ENCODE assay signal across 17 mouse cellular contexts in genomic region chr16:22877660-22878390, GRCm38 (mm10). TPM values are rescaled to one million over a fixed set of nuclear protein-coding genes. Genes with fewer than 3 reads are reported as not detected.
DNase-seq lines count a peak whose midpoint lies in the region; ATAC-seq and TF ChIP-seq lines count a peak whose summit lies in the region.
"Had no signal": no experiment of that assay in that cellular context is flagged by ENCODE, and none has a peak within 500 bp of the region (broad histone marks: within the 10 kb centered on the region; RNA-seq: fewer than 3 reads in every experiment).

No protein-coding gene starts in this region.

- TF ChIP-seq EP300 in liver, postnatal 0 days (IDR thresholded peaks at IDR 0.05; ENCODE audit: low read depth): no peak

- no peaks in the 10 kb centered on the region for H3K9me3 ChIP-seq in forebrain, embryonic 14.5 days (replicated peaks; ENCODE audit: control insufficient read depth, low read length)
- no peaks in the 10 kb centered on the region for H3K9me3 ChIP-seq in forebrain, embryonic 10.5 days
- H3K9me3 ChIP-seq in liver, postnatal 0 days (ENCODE audit: low read length): no peaks in the 10 kb centered on the region
- no peaks in the 10 kb centered on the region for H3K9me3 ChIP-seq in liver, embryonic 11.5 days (ENCODE audit: control insufficient read depth, low read length)
- H3K9me3 ChIP-seq: G1E; heart, embryonic 15.5 days; hindbrain, embryonic 15.5 days; limb, embryonic 10.5 days; midbrain, embryonic 12.5 days had no signal

- TF ChIP-seq CTCF in liver, postnatal 0 days (IDR thresholded peaks at IDR 0.05; ENCODE audit: low read depth): no peak

- no peak overlapping the region for H3K4me2 ChIP-seq in forebrain, embryonic 14.5 days (ENCODE audit: low read length)
- no peak overlapping the region for H3K4me2 ChIP-seq in liver, postnatal 0 days (ENCODE audit: low read depth, low read length)
- H3K4me2 ChIP-seq in liver, embryonic 11.5 days: no peak overlapping the region
- H3K4me2 ChIP-seq: heart, embryonic 15.5 days; hindbrain, embryonic 15.5 days; midbrain, embryonic 12.5 days had no signal

- H3K27ac ChIP-seq in forebrain, embryonic 14.5 days (ENCODE audit: low read depth, low read length): no peak overlapping the region
- H3K27ac ChIP-seq in forebrain, embryonic 10.5 days: no peak overlapping the region
- H3K27ac ChIP-seq in liver, postnatal 0 days (ENCODE audit: low read depth): peak overlapping the region; percentile 41
- H3K27ac ChIP-seq in liver, embryonic 11.5 days (ENCODE audit: low read depth, low read length): no peak overlapping the region
- H3K27ac ChIP-seq: heart, embryonic 15.5 days; hindbrain, embryonic 15.5 days; limb, embryonic 10.5 days; midbrain, embryonic 12.5 days had no signal

- H3K4me1 ChIP-seq in forebrain, embryonic 14.5 days (ENCODE audit: control insufficient read depth, insufficient read depth, low read length): no peaks in the 10 kb centered on the region
- H3K4me1 ChIP-seq in forebrain, embryonic 10.5 days: peaks cover 25% of the 10 kb centered on the region
- H3K4me1 ChIP-seq in liver, postnatal 0 days (ENCODE audit: insufficient read depth): peaks cover 25% of the 10 kb centered on the region
- H3K4me1 ChIP-seq in liver, embryonic 11.5 days (replicated peaks; ENCODE audit: control insufficient read depth, insufficient read depth, low read length): peaks cover 11% of the 10 kb centered on the region
- H3K4me1 ChIP-seq: hindbrain, embryonic 15.5 days had no signal

- H3K9ac ChIP-seq in forebrain, embryonic 14.5 days (ENCODE audit: low read length): no peak overlapping the region
- no peak overlapping the region for H3K9ac ChIP-seq in liver, postnatal 0 days (replicated peaks)
- H3K9ac ChIP-seq in liver, embryonic 11.5 days (ENCODE audit: low read depth, low read length): no peak overlapping the region
- H3K9ac ChIP-seq: heart, embryonic 15.5 days; hindbrain, embryonic 15.5 days; midbrain, embryonic 12.5 days had no signal

- 77% methylated on average over 11 of the region's 11 CpGs for WGBS in forebrain, embryonic 14.5 days
- 85% methylated on average over 11 of the region's 11 CpGs for WGBS in forebrain, embryonic 10.5 days
- 76% methylated on average over 11 of the region's 11 CpGs for WGBS in liver, postnatal 0 days (ENCODE audit: insufficient replicate concordance)
- WGBS in liver, embryonic 11.5 days: 78% methylated on average over 11 of the region's 11 CpGs

- H3K36me3 ChIP-seq in forebrain, embryonic 14.5 days (ENCODE audit: control insufficient read depth, insufficient read depth, low read length): peaks cover 9% of the 10 kb centered on the region
- peaks cover 9% of the 10 kb centered on the region for H3K36me3 ChIP-seq in forebrain, embryonic 10.5 days (replicated peaks)
- peaks cover 9% of the 10 kb centered on the region; the same call in 1 of the 2 replicates for H3K36me3 ChIP-seq in liver, postnatal 0 days (replicated peaks; ENCODE audit: insufficient read depth, low read length)
- 0 out of 2 replicates have a peak, but pooled peaks cover 2% of the 10 kb centered on the region for H3K36me3 ChIP-seq in liver, embryonic 11.5 days (ENCODE audit: control insufficient read depth, insufficient read depth, low read length)

- peak; percentile 54 for DNase-seq in forebrain, embryonic 14.5 days (ENCODE audit: low spot score)
- no peak for DNase-seq in forebrain, embryonic 10.5 days (ENCODE audit: extremely low spot score, low spot score)
- no peak for DNase-seq in liver, postnatal 0 days
- DNase-seq in liver, embryonic 11.5 days (ENCODE audit: low spot score): no peak
- peak; percentile 17 for DNase-seq in cerebellum, adult 9-10 months
- peak; percentile 8 to 19 for DNase-seq in layer of hippocampus, postnatal 36 days
- DNase-seq in adipocyte (ENCODE audit: low spot score): no peak
- DNase-seq: kidney, adult 18-20 months; lung, postnatal 4 days had no signal

- no peak for ATAC-seq in forebrain, embryonic 14.5 days
- ATAC-seq in liver, postnatal 0 days: no peak
- no peak for ATAC-seq in liver, embryonic 11.5 days (replicated peaks; ENCODE audit: low FRiP score)
- ATAC-seq in erythroblast, adult 5-6 weeks (replicated peaks; ENCODE audit: low FRiP score, poor library complexity, severe bottlenecking): no peak

- H3K4me3 ChIP-seq in forebrain, embryonic 14.5 days (ENCODE audit: low read depth, low read length): no peak overlapping the region
- H3K4me3 ChIP-seq in forebrain, embryonic 10.5 days: no peak overlapping the region
- no peak overlapping the region for H3K4me3 ChIP-seq in liver, postnatal 0 days (ENCODE audit: low read depth, low read length)
- H3K4me3 ChIP-seq in liver, embryonic 11.5 days (ENCODE audit: low read depth, low read length): no peak overlapping the region
- H3K4me3 ChIP-seq: erythroblast, embryonic 14.5 days; heart, embryonic 15.5 days; hindbrain, embryonic 15.5 days; limb, embryonic 10.5 days; midbrain, embryonic 12.5 days had no signal

- H3K27me3 ChIP-seq in forebrain, embryonic 14.5 days (replicated peaks; ENCODE audit: control insufficient read depth, insufficient read depth, low read length): no peaks in the 10 kb centered on the region
- H3K27me3 ChIP-seq in forebrain, embryonic 10.5 days (ENCODE audit: poor library complexity, severe bottlenecking): peaks cover 16% of the 10 kb centered on the region
- H3K27me3 ChIP-seq in liver, postnatal 0 days (ENCODE audit: insufficient read depth, low read length): no peaks in the 10 kb centered on the region
- H3K27me3 ChIP-seq in liver, embryonic 11.5 days (replicated peaks; ENCODE audit: control insufficient read depth, insufficient read depth, low read length): no peaks in the 10 kb centered on the region
- H3K27me3 ChIP-seq: heart, embryonic 15.5 days; hindbrain, embryonic 15.5 days; midbrain, embryonic 12.5 days had no signal

RNA-seq across cellular contexts. Expression of gene Ahsg, which starts 13.3 kb away (rescaled TPM):
- not detected in 2 replicates for polyA plus RNA-seq in forebrain, embryonic 14.5 days (2014; fragmentation: Nextera tagmentation; extraction: Ambion mirVana)
- polyA plus RNA-seq in forebrain, embryonic 10.5 days (2016; fragmentation: Nextera tagmentation; extraction: Ambion mirVana): not detected in 2 replicates
- 25,564 and 27,060 TPM in 2 replicates for polyA plus RNA-seq in liver, postnatal 0 days (2015; fragmentation: Nextera tagmentation; extraction: Ambion mirVana)
- 79.0 and 82.8 TPM in 2 replicates for polyA plus RNA-seq in liver, embryonic 11.5 days (2014; fragmentation: Nextera tagmentation; extraction: Ambion mirVana)
- total RNA-seq in layer of hippocampus, postnatal 36 days (2021): not detected
- not detected in 2 replicates for total RNA-seq in erythroblast, adult 5-6 weeks (2015; ENCODE audit: low replicate concordance)
- not detected in 2 replicates for total RNA-seq in erythroblast, adult 5-6 weeks (2017; ENCODE audit: low replicate concordance)
- polyA plus RNA-seq: limb, embryonic 10.5 days; midbrain, embryonic 12.5 days; small intestine, adult 2 months had no signal

RNA-seq across cellular contexts. Expression of gene Dnajb11, which starts 20.2 kb away (rescaled TPM):
- polyA plus RNA-seq in forebrain, embryonic 14.5 days (2014; fragmentation: Nextera tagmentation; extraction: Ambion mirVana): 72.7 and 81.1 TPM in 2 replicates
- 92.2 and 93.8 TPM in 2 replicates for polyA plus RNA-seq in forebrain, embryonic 10.5 days (2016; fragmentation: Nextera tagmentation; extraction: Ambion mirVana)
- 48.9 and 50.3 TPM in 2 replicates for polyA plus RNA-seq in liver, postnatal 0 days (2015; fragmentation: Nextera tagmentation; extraction: Ambion mirVana)
- polyA plus RNA-seq in liver, embryonic 11.5 days (2014; fragmentation: Nextera tagmentation; extraction: Ambion mirVana): 125 and 131 TPM in 2 replicates
- total RNA-seq in layer of hippocampus, postnatal 36 days (2021): 10 to 100 TPM; 69.9 to 82.3 TPM
- total RNA-seq in erythroblast, adult 5-6 weeks (2015; ENCODE audit: low replicate concordance): 27.2 and 43.8 TPM in 2 replicates
- total RNA-seq in erythroblast, adult 5-6 weeks (2017; ENCODE audit: low replicate concordance): 42.3 and 65.0 TPM in 2 replicates

RNA-seq across cellular contexts. Expression of gene Tbccd1, which starts 20.4 kb away (rescaled TPM):
- polyA plus RNA-seq in forebrain, embryonic 14.5 days (2014; fragmentation: Nextera tagmentation; extraction: Ambion mirVana): 29.7 and 30.7 TPM in 2 replicates
- polyA plus RNA-seq in forebrain, embryonic 10.5 days (2016; fragmentation: Nextera tagmentation; extraction: Ambion mirVana): 35.3 and 36.0 TPM in 2 replicates
- polyA plus RNA-seq in liver, postnatal 0 days (2015; fragmentation: Nextera tagmentation; extraction: Ambion mirVana): 13.7 and 14.6 TPM in 2 replicates
- polyA plus RNA-seq in liver, embryonic 11.5 days (2014; fragmentation: Nextera tagmentation; extraction: Ambion mirVana): 44.8 and 47.3 TPM in 2 replicates
- total RNA-seq in layer of hippocampus, postnatal 36 days (2021): 10 to 100 TPM; 15.2 to 15.8 TPM
- total RNA-seq in erythroblast, adult 5-6 weeks (2015; ENCODE audit: low replicate concordance): 12.5 and 13.6 TPM in 2 replicates
- total RNA-seq in erythroblast, adult 5-6 weeks (2017; ENCODE audit: low replicate concordance): 21.0 and 21.3 TPM in 2 replicates

RNA-seq across cellular contexts. Expression of gene Fetub, which starts 40.3 kb away (rescaled TPM):
- not detected in 2 replicates for polyA plus RNA-seq in forebrain, embryonic 14.5 days (2014; fragmentation: Nextera tagmentation; extraction: Ambion mirVana)
- 0.15 TPM in 1 of 2 replicates, not detected in the other for polyA plus RNA-seq in forebrain, embryonic 10.5 days (2016; fragmentation: Nextera tagmentation; extraction: Ambion mirVana)
- polyA plus RNA-seq in liver, postnatal 0 days (2015; fragmentation: Nextera tagmentation; extraction: Ambion mirVana): 578 and 644 TPM in 2 replicates
- polyA plus RNA-seq in liver, embryonic 11.5 days (2014; fragmentation: Nextera tagmentation; extraction: Ambion mirVana): 0.22 and 0.69 TPM in 2 replicates
- not detected for total RNA-seq in layer of hippocampus, postnatal 36 days (2021)
- total RNA-seq in erythroblast, adult 5-6 weeks (2015; ENCODE audit: low replicate concordance): not detected in 2 replicates
- total RNA-seq in erythroblast, adult 5-6 weeks (2017; ENCODE audit: low replicate concordance): not detected in 2 replicates
- polyA plus RNA-seq: erythroblast, embryonic 14.5 days; heart, embryonic 15.5 days; hindbrain, embryonic 15.5 days; limb, embryonic 10.5 days; midbrain, embryonic 12.5 days; small intestine, adult 2 months had no signal

Comparison
In these comparisons a context has a peak if more than half of its experiments do, and no peak if none do; other contexts are left out.
1. DNase-seq: peak in forebrain, embryonic 14.5 days (single experiment), cerebellum, adult 9-10 months (single experiment) and layer of hippocampus, postnatal 36 days (2 of 2); none in forebrain, embryonic 10.5 days (single experiment), liver, postnatal 0 days (single experiment), liver, embryonic 11.5 days (single experiment) and adipocyte (single experiment).
2. RNA of gene Ahsg, which starts 13.3 kb away (polyA plus RNA-seq): 25,564 to 27,060 TPM in liver, postnatal 0 days; 79.0 to 82.8 TPM in liver, embryonic 11.5 days, not detected in forebrain, embryonic 14.5 days and not detected in forebrain, embryonic 10.5 days; every median in the first group is over 100 times any median in the second.